Mouse (Mus musculus) right cerebral cortex, adult 18-20 months (tissue): ENCODE measurements around the gene Nkapd1.

Experiments
- DNase-seq: peaks from one replicate; pipeline ENCODE4 v3.0.0; 2022; ENCODE audit warnings: mixed read lengths

The Nkapd1 gene

GRCm38 (mm10) chr9:50596973-50597372, 20.3 kb downstream of the Nkapd1 start:
- DNase-seq, result no peak

- no peak for DNase-seq
Observed at GRCm38 (mm10) chr9:50594794-50595417, 22.4 kb downstream of the Nkapd1 start.

GRCm38 (mm10) chr9:50593544-50593943, 23.7 kb downstream of the Nkapd1 start:
- no peak for DNase-seq

GRCm38 (mm10) chr9:50592955-50593354, 24.3 kb downstream of the Nkapd1 start:
- no peak for DNase-seq

GRCm38 (mm10) chr9:50590856-50591518, 26.3 kb downstream of the Nkapd1 start:
- DNase-seq, result no peak

- no peak for DNase-seq
Observed at GRCm38 (mm10) chr9:50586955-50587354, 30.3 kb downstream of the Nkapd1 start.

- no peak for DNase-seq
Observed at GRCm38 (mm10) chr9:50585145-50585818, 32.0 kb downstream of the Nkapd1 start.

GRCm38 (mm10) chr9:50580370-50580769, 36.9 kb downstream of the Nkapd1 start:
- DNase-seq, result no peak

- no peak for DNase-seq
Observed at GRCm38 (mm10) chr9:50569599-50570525, 47.4 kb downstream of the Nkapd1 start.

GRCm38 (mm10) chr9:50567881-50568280, 49.4 kb downstream of the Nkapd1 start:
- no peak for DNase-seq

GRCm38 (mm10) chr9:50567372-50567771, 49.9 kb downstream of the Nkapd1 start:
- DNase-seq, result no peak

GRCm38 (mm10) chr9:50565940-50566339, 51.3 kb downstream of the Nkapd1 start:
- no peak for DNase-seq

- no peak for DNase-seq
Observed at GRCm38 (mm10) chr9:50565173-50565572, 52.1 kb downstream of the Nkapd1 start.

GRCm38 (mm10) chr9:50561918-50562360, 55.3 kb downstream of the Nkapd1 start:
- no peak for DNase-seq

- no peak for DNase-seq
Observed at GRCm38 (mm10) chr9:50561145-50561917, 55.9 kb downstream of the Nkapd1 start, which contains the start of gene Tex12. Tex12 (minus strand) TSS chr9:50561325.
